Mouse (Mus musculus) liver, adult 2 months (tissue): ENCODE results near the gene Ifna15.

ENCODE experiments used
- CTCF ChIP-seq: fragments of 200-500 bp; IDR thresholded peaks from 2 replicates; pipeline ENCODE4 v1.5.1; 2011; ENCODE audit warnings: low read depth, low read length, control low read depth
- POLR2A ChIP-seq: fragments of 200-500 bp; IDR thresholded peaks from 2 replicates; pipeline ENCODE4 v1.6.1; 2011; ENCODE audit warnings: low read length, control low read depth; ENCODE audit not compliant: insufficient read depth; ENCODE audit errors: extremely low read depth

DNA sequence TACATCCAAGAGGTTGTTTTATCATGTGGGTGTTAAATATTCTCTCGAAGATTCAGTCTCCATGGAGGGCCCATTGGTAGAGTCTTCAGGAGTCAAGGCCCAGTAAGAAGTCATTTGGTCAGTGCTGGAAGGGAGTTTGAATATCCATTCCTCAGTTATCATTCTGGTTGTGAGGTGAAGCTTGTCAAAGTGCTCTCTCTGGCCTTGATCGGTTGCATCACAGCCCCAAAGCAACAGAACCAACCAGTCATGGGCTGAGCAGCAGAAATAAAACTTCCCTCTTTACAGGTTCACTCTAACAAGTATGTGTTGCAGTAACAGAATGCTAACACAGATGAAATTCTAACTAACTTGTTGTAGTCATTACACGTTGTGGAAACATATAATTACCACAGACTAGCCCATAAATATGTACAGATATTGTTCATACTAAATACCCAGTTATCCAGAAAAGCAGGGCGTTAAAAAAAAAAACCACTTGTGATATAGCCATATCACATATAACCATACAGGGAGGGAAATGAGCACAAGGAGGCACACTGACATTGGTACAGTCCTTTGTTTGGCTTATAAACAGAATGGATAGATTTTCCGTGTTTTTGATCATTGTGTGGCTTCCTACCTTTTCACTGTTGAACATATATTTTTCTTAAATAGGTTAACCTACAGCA lies 31.5 kb downstream of the Ifna15 start:
- TF ChIP-seq CTCF (no peak), POLR2A (no peak)
